Mouse (Mus musculus) CH12.LX (cell line): ENCODE measurements around the gene Skap1. TPM values are rescaled to one million over a fixed set of nuclear protein-coding genes. Genes with fewer than 3 reads are reported as not detected.

Experiments
- DNase-seq: peaks from one replicate; pipeline ENCODE4 v3.0.0-alpha.2; 2013; ENCODE audit errors: extremely low read depth
- H3K27ac ChIP-seq: 2 replicates; pipeline ENCODE4 v1.5.1; 2012; ENCODE audit warnings: low read depth, mild to moderate bottlenecking, control low read depth, moderate library complexity; ENCODE audit not compliant: insufficient read depth
- H3K27me3 ChIP-seq: replicated peaks from 2 replicates; pipeline ENCODE3; 2012; ENCODE audit warnings: inconsistent platforms
- H3K36me3 ChIP-seq, 2 experiments: replicated peaks in 1 of 2; 2 replicates each; pipeline versions ENCODE3 to v1.6.1; 2012; ENCODE audit warnings: inconsistent platforms in 1 of 2, low read length in 1 of 2, mild to moderate bottlenecking in 1 of 2, mixed read lengths in 1 of 2, moderate library complexity in 1 of 2; ENCODE audit not compliant: control insufficient read depth in 1 of 2, insufficient read depth in 1 of 2
- H3K4me1 ChIP-seq, 2 experiments: 2 replicates each; pipeline ENCODE4 v1.6.1; 2012; ENCODE audit warnings: inconsistent platforms in 1 of 2, moderate library complexity in 1 of 2; ENCODE audit not compliant: insufficient read depth in 2 of 2, control insufficient read depth in 1 of 2
- H3K4me2 ChIP-seq: 2 replicates; pipeline ENCODE4 v1.6.1; 2012; ENCODE audit warnings: low read depth, mild to moderate bottlenecking, control low read depth; ENCODE audit not compliant: poor library complexity, insufficient read depth, severe bottlenecking
- H3K4me3 ChIP-seq, 3 experiments: fragments of 150-350 bp in 1 of 3; sonication (generic) in 1 of 3; replicated peaks in 1 of 3; 2 replicates each; pipeline versions ENCODE3 to v1.5.1; 2011 to 2012; ENCODE audit warnings: low read depth in 2 of 3, low read length in 2 of 3, mild to moderate bottlenecking in 2 of 3, moderate library complexity in 2 of 3, control low read depth in 1 of 3, improper control_type of control experiment in 1 of 3, inconsistent platforms in 1 of 3, mixed read lengths in 1 of 3; ENCODE audit not compliant: poor library complexity in 1 of 3
- H3K79me2 ChIP-seq: replicated peaks from 2 replicates; pipeline ENCODE4 v1.6.1; 2012; ENCODE audit warnings: mild to moderate bottlenecking, moderate library complexity; ENCODE audit not compliant: control insufficient read depth, poor library complexity, insufficient read depth, severe bottlenecking; ENCODE audit errors: extremely low read depth
- H3K9ac ChIP-seq: 2 replicates; pipeline ENCODE4 v1.6.1; 2012; ENCODE audit warnings: low read depth, mild to moderate bottlenecking, control low read depth, moderate library complexity; ENCODE audit not compliant: insufficient read depth
- H3K9me3 ChIP-seq: replicated peaks from 2 replicates; pipeline ENCODE3; 2012; ENCODE audit warnings: low read length, inconsistent platforms, mixed read lengths
- BHLHE40 ChIP-seq: IDR thresholded peaks from 2 replicates; pipeline ENCODE4 v1.6.1; 2011; ENCODE audit warnings: mild to moderate bottlenecking, low read depth, low read length, improper control_type of control experiment
- CHD1 ChIP-seq: IDR thresholded peaks from 2 replicates; pipeline ENCODE4 v1.6.1; 2012; ENCODE audit warnings: low read depth, low read length, improper control_type of control experiment, inconsistent platforms
- CHD2 ChIP-seq: IDR thresholded peaks from 2 replicates; pipeline ENCODE4 v1.6.1; 2011; ENCODE audit warnings: low read length, improper control_type of control experiment
- CTCF ChIP-seq, 2 experiments: IDR thresholded peaks in 1 of 2; conservative IDR thresholded peaks in 1 of 2; 2 replicates each; pipeline ENCODE4 v1.5.1; 2011 to 2012; ENCODE audit warnings: low read depth in 2 of 2, low read length in 2 of 2, improper control_type of control experiment in 1 of 2, inconsistent platforms in 1 of 2, mild to moderate bottlenecking in 1 of 2, moderate library complexity in 1 of 2
- ELF1 ChIP-seq: IDR thresholded peaks from 2 replicates; pipeline ENCODE4 v1.6.1; 2014; ENCODE audit warnings: low read depth, mild to moderate bottlenecking, inconsistent platforms, low read length, improper control_type of control experiment
- EP300 ChIP-seq: IDR thresholded peaks from 2 replicates; pipeline ENCODE4 v1.6.1; 2011; ENCODE audit warnings: low read length, improper control_type of control experiment
- ETS1 ChIP-seq: conservative IDR thresholded peaks from 2 replicates; pipeline ENCODE4 v1.6.1; 2012; ENCODE audit warnings: low read depth, mild to moderate bottlenecking, inconsistent platforms, low read length, improper control_type of control experiment, moderate library complexity
- HCFC1 ChIP-seq: IDR thresholded peaks from 2 replicates; pipeline ENCODE4 v1.6.1; 2012; ENCODE audit warnings: low read depth, mild to moderate bottlenecking, inconsistent platforms, low read length, improper control_type of control experiment
- IRF4 ChIP-seq: IDR thresholded peaks from 2 replicates; pipeline ENCODE4 v1.6.1; 2014; ENCODE audit warnings: low read depth, mild to moderate bottlenecking, inconsistent platforms, low read length, improper control_type of control experiment
- JUN ChIP-seq: IDR thresholded peaks from 2 replicates; pipeline ENCODE4 v1.6.1; 2011; ENCODE audit warnings: low read depth, mild to moderate bottlenecking, low read length, improper control_type of control experiment, moderate library complexity; ENCODE audit not compliant: insufficient read depth
- KAT2A ChIP-seq: IDR thresholded peaks from 2 replicates; pipeline ENCODE4 v1.6.1; 2012; ENCODE audit warnings: low read length, improper control_type of control experiment, inconsistent platforms; ENCODE audit not compliant: insufficient replicate concordance
- MAFK ChIP-seq: IDR thresholded peaks from 2 replicates; pipeline ENCODE4 v1.6.1; 2011; ENCODE audit warnings: low read length, improper control_type of control experiment; ENCODE audit not compliant: insufficient replicate concordance
- MAX ChIP-seq: IDR thresholded peaks from 2 replicates; pipeline ENCODE4 v1.6.1; 2011; ENCODE audit warnings: low read length, improper control_type of control experiment
- MAZ ChIP-seq: IDR thresholded peaks from 2 replicates; pipeline ENCODE4 v1.6.1; 2012; ENCODE audit warnings: low read depth, mild to moderate bottlenecking, inconsistent platforms, low read length, improper control_type of control experiment, moderate library complexity
- NELFE ChIP-seq: IDR thresholded peaks from 2 replicates; pipeline ENCODE4 v1.6.1; 2011; ENCODE audit warnings: low read depth, low read length, improper control_type of control experiment
- PAX5 ChIP-seq: IDR thresholded peaks from 2 replicates; pipeline ENCODE4 v1.6.1; 2012; ENCODE audit warnings: low read length, inconsistent platforms, mixed read lengths
- POLR2A ChIP-seq: IDR thresholded peaks from 2 replicates; pipeline ENCODE4 v1.6.1; 2011; ENCODE audit warnings: low read depth, mild to moderate bottlenecking, improper control_type of control experiment, low read length
- POLR2AphosphoS2 ChIP-seq: IDR thresholded peaks from 2 replicates; pipeline ENCODE4 v1.6.1; 2011; ENCODE audit warnings: low read depth, low read length, improper control_type of control experiment
- RAD21 ChIP-seq: IDR thresholded peaks from 2 replicates; pipeline ENCODE4 v1.6.1; 2011; ENCODE audit warnings: low read depth, mild to moderate bottlenecking, low read length, improper control_type of control experiment, moderate library complexity
- RCOR1 ChIP-seq: conservative IDR thresholded peaks from 2 replicates; pipeline ENCODE4 v1.6.1; 2012; ENCODE audit warnings: low read depth, mild to moderate bottlenecking, inconsistent platforms, low read length, improper control_type of control experiment
- SIN3A ChIP-seq: IDR thresholded peaks from 2 replicates; pipeline ENCODE4 v1.6.1; 2012; ENCODE audit warnings: low read length, improper control_type of control experiment, inconsistent platforms
- TBP ChIP-seq: conservative IDR thresholded peaks from 2 replicates; pipeline ENCODE4 v1.6.1; 2011; ENCODE audit warnings: low read depth, low read length, improper control_type of control experiment
- UBTF ChIP-seq: IDR thresholded peaks from 2 replicates; pipeline ENCODE4 v1.6.1; 2012; ENCODE audit warnings: low read depth, mild to moderate bottlenecking, inconsistent platforms, low read length, improper control_type of control experiment, moderate library complexity
- USF1 ChIP-seq: IDR thresholded peaks from 2 replicates; pipeline ENCODE4 v1.6.1; 2014; ENCODE audit warnings: low read depth, mild to moderate bottlenecking, inconsistent platforms, low read length, improper control_type of control experiment
- USF2 ChIP-seq: conservative IDR thresholded peaks from 2 replicates; pipeline ENCODE4 v1.6.1; 2011; ENCODE audit warnings: low read depth, low read length, improper control_type of control experiment
- ZC3H11A ChIP-seq: IDR thresholded peaks from 2 replicates; pipeline ENCODE4 v1.6.1; 2012; ENCODE audit warnings: low read depth, mild to moderate bottlenecking, inconsistent platforms, low read length, improper control_type of control experiment
- dilution Hi-C: fragments of 300-500 bp; cut with MboI; formaldehyde crosslinking; loops from 2 replicates; pipeline ENCODE4 v1.14.3; 2020; ENCODE audit warnings: low sequenced_read_pairs; ENCODE audit not compliant: extremely low pct_unique_long_range_greater_than_20kb, extremely low pct_ligation_motif_present
- in situ Hi-C: fragments of 300-500 bp; cut with MboI; formaldehyde crosslinking; loops from 3 replicates; pipeline ENCODE4 v1.14.3; 2019; ENCODE audit warnings: low sequenced_read_pairs, low pct_ligation_motif_present, low pct_unique_long_range_greater_than_20kb, mixed read lengths
- polyA plus RNA-seq: library from polyadenylated mRNA; unstranded; fragments of >175 nt; gene quantifications from 2 replicates; pipeline ENCODE4 v1.2.1, GENCODE M21; 2012; ENCODE audit warnings: low read depth; ENCODE audit not compliant: insufficient read length
- total RNA-seq, 2 experiments: library from RNA; depleted of rRNA; stranded (reverse); fragments of 300-350 nt in 1 of 2; fragments of >200 nt in 1 of 2; gene quantifications; 2 replicates each; pipeline ENCODE4 v1.2.3; 2012 to 2014

The Skap1 gene
- total and polyA plus RNA-seq, 3 experiments: not detected

DNA sequence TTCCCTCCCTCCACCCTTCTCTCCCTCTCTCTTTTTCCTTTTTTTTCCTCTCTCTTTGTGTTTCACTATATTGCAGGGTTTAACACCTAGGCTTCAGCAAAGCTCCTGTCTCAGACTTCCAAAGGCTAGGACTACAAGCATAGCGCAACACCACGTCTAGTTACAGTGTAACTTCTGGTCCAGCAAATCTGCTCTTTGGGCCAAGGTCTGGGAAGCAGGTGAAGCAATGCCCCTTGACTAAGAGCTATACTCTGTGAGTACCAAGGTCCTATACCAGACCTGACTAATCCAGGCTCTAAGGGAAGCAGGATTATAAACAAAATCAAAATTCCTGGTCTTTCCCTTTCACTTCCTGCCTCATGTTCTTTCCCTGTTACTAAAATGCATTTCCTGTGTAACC is 35.3 kb upstream of the Skap1 start:
- dilution Hi-C loops: no loop called here
- in situ Hi-C loops: loop anchor here (25.0 kb wide), 1 partner anchor 433 kb away; no protein-coding TSS in a partner anchor
- no peak for DNase-seq
- Histone ChIP-seq H3K4me1 (no peaks in the 10 kb centered on the region), H3K4me3 (no peak overlapping the region), H3K79me2 (no peaks in the 10 kb centered on the region), H3K9me3 (no peaks in the 10 kb centered on the region), H3K9ac (no peak overlapping the region), H3K27me3 (peaks cover 60% of the 10 kb centered on the region), H3K4me2 (no peak overlapping the region), H3K36me3 (no peaks in the 10 kb centered on the region), H3K27ac (no peak overlapping the region)
- no peak for TF ChIP-seq USF1
- TF ChIP-seq CHD1: no peak
- no peak for TF ChIP-seq MAFK
- TF ChIP-seq POLR2AphosphoS2: no peak
- TF ChIP-seq EP300: no peak
- TF ChIP-seq CHD2: no peak
- no peak for TF ChIP-seq BHLHE40
- TF ChIP-seq POLR2A: no peak
- TF ChIP-seq RCOR1: no peak
- no peak for TF ChIP-seq NELFE
- TF ChIP-seq TBP: no peak

DNA sequence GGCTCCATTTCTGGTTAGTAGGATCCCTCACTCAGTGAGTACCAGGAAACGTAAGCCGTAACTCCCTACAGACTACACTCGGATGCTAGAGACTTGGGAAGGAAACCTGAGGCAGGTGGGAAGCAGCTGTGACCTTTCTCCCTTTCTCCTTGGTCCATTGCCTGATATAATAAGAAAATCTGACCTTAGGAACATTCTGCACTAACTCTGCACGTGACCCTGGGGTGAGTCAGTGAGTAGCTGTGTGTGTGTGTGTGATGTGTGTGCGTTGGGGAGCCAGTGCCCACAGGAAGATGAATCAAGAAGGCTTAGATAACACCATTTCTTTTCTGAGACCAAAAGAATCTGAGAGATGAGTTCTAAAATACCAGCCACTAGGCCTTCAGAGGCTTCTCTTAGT is 34.5 kb upstream of the Skap1 start:
- Histone ChIP-seq H3K27ac (no peak overlapping the region), H3K4me1 (peaks cover 0 to 3% of the 10 kb centered on the region in 2 experiments; a peak in 1 of 4 replicates), H3K9ac (no peak overlapping the region), H3K27me3 (peaks cover 56% of the 10 kb centered on the region), H3K36me3 (no peaks in the 10 kb centered on the region), H3K4me2 (no peak overlapping the region)
- DNase-seq: no peak
- dilution Hi-C loops: no loop called here
- TF ChIP-seq JUN (no peak), PAX5 (no peak), POLR2AphosphoS2 (no peak), BHLHE40 (peak; percentile 44; the same call in 1 of the 2 replicates), EP300 (no peak), HCFC1 (no peak)
- TF ChIP-seq, all 38 proteins: peak for 1
- no peaks in the 10 kb centered on the region for H3K79me2 ChIP-seq
- H3K4me3 ChIP-seq: no peak overlapping the region
- in situ Hi-C loops: loop anchor here (25.0 kb wide), 1 partner anchor 432 kb away; no protein-coding TSS in a partner anchor
- H3K9me3 ChIP-seq: no peaks in the 10 kb centered on the region

- Histone ChIP-seq H3K9ac (no peak overlapping the region), H3K4me3 (no peak overlapping the region), H3K4me1 (peaks cover 0 to 7% of the 10 kb centered on the region in 2 experiments; a peak in 1 of 4 replicates), H3K79me2 (no peaks in the 10 kb centered on the region), H3K4me2 (no peak overlapping the region), H3K27me3 (peaks cover 55% of the 10 kb centered on the region), H3K9me3 (no peaks in the 10 kb centered on the region), H3K27ac (no peak overlapping the region), H3K36me3 (no peaks in the 10 kb centered on the region)
- dilution Hi-C loops (no loop called here), in situ Hi-C loops (loop anchor here (25.0 kb wide), 1 partner anchor 430 kb away; no protein-coding TSS in a partner anchor)
- TF ChIP-seq BHLHE40 (no peak), MAZ (no peak), RAD21 (no peak), IRF4 (no peak), CHD1 (no peak), USF1 (no peak), ETS1 (no peak), ZC3H11A (no peak), ELF1 (no peak), SIN3A (no peak), KAT2A (no peak), MAX (no peak), POLR2AphosphoS2 (no peak), JUN (no peak), RCOR1 (no peak), PAX5 (no peak), CTCF (conservative IDR thresholded peaks at IDR 0.05 in 1 of 2, IDR thresholded peaks at IDR 0.05 in 1 of 2; ENCODE audit: low read depth in 2 of 2, low read length in 2 of 2) (no peak), USF2 (no peak), UBTF (no peak)
- no peak for DNase-seq
Measured at GRCm38 (mm10) chr11:96431871-96432270, 32.5 kb upstream of the Skap1 start.
